Mouse (Mus musculus) gastrocnemius, adult 8-10 months (tissue): ENCODE data around the gene Hnrnpl. TPM values are rescaled to one million over a fixed set of nuclear protein-coding genes. Genes with fewer than 3 reads are reported as not detected.

Experiments
- DNase-seq, 2 experiments: peaks; one replicate each; pipeline ENCODE4 v3.0.0; 2022; ENCODE audit warnings: low spot score in 2 of 2
- total RNA-seq, 4 experiments: library from RNA; stranded (reverse); gene quantifications; 2 replicates each; pipeline ENCODE4 v1.2.4; 2022

Gene Hnrnpl
- total RNA-seq, 4 experiments from 2014 or later: 105 to 116 (median 109) TPM

DNA sequence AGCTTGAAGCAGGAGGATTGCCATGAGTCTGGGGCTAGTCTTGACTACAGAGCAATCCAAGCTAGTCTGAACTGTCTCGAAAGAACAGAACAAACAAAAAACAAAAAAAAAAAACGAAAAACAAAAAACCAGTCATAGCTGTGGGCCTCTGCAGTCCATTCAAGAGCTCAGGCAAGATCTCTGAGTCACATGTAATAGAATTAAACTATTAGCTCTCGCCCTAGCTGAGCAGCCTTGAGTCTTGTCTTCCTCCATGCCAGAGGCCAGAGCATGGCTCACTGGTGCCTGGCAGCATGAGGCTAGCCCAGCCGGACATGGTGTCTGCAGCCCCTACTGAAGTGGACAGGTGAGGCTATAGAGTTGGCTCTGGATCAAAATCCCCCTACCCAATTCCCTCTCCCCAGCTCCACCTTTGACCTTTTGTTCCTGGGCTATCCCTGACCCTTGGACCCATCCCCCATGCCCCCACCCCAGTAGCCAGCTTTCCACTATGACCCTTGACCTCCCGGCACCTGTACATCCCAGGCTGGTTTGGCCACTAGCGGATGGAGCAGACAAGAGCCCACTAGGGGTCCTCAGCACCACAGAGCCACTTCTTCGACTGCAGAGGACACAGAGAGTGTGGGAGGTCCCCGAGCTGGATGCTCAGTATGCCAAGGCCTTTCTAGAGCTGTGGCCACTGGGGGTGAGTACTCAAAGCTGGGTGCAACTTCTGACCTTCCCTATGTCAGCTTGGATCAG, 18.1 kb upstream of the Hnrnpl start:
- no peak for DNase-seq

DNA sequence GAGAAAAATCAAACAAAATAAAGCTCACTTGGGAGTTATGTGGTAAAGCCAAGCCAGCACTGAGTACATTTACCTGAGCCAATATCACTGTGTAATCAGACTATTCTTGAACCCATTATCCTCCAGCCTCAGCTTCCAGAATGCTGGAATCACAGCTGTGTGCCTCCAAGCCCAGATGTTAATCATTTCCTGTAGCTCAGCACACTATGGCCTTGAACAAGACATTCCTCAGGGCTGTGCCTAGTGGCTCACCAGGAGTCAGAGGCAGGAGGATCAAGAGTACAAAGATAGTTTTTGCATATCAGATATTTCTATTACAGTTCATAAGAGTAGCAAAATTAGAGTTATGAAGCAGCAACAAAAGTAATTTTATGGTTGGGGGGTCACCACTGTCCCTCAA, 16.6 kb upstream of the Hnrnpl start:
- no peak for DNase-seq

DNA sequence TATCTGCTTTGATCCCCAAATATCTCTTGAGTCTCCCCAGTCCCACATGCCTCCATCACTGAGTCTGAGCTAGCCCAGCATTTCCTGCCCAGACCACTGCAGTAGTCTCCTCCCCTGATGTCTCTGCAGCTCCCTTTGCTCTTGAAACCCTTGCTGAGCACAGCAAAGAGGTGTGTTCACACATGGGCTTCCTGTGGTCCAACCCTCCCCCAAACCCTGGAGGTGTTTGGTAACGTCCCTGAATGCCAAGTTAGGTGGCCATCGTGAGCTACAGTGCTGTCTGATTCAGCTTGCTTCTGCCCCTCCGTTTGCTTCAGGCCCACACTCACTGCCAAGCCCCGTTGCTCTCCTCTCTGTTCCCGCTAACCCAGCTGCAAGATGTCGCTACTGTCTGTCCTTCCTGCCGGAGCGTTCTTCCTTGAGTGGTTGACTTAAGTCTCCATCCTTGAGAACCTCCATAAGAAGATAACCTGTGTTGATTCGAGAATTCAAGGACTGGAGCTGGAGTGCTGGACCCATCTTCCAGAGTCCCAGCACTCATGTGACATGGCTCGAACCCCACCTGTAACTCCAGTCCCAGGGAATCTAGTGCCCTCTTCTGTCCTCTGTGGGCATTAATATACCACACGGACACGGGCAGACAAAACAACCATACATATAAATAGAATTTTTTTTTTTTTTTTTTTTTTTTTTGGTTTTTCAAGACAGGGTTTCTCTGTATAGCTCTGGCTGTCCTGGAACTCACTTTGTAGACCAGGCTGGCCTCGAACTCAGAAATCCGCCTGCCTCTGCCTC, 15.8 kb upstream of the Hnrnpl start:
- no peak for DNase-seq

DNA sequence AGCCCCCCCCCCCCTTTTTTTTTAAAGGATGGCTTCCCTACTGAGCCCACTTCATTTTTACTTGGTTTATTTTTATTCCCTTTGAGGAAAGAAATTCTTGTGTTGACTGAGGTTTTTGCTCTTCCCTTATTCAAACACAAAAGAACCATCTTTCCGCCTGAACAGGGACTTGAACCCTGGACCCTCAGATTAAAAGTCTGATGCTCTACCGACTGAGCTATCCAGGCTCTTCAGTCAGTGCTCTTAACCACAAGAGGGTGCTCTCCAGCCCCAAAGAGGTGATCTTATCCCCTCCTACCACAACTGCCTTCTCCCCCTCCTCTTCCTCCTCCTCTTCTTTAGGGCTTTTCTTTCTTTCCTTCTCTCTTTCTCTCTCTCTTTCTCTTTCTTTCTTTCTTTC, 14.5 kb upstream of the Hnrnpl start:
- no peak for DNase-seq

DNA sequence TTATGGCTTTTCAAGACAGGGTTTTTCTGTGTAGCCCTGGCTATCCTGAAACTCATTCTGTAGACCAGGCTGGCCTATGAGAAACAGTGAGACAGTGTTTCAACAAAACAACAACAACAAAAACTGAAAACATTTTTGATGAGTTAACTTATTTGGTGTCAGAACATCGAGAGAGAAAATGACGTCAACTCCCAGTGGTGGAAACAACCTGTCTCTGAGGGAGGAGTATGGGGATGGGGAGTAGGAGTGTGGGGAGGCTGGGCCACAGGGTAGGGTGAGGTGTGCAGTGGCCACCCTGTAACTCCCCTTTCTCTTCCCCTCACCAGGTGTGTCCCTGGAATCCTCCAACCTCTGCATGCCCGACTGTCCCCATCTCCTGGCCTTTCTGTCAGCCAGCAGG, 13.8 kb upstream of the Hnrnpl start:
- DNase-seq: no peak

DNA sequence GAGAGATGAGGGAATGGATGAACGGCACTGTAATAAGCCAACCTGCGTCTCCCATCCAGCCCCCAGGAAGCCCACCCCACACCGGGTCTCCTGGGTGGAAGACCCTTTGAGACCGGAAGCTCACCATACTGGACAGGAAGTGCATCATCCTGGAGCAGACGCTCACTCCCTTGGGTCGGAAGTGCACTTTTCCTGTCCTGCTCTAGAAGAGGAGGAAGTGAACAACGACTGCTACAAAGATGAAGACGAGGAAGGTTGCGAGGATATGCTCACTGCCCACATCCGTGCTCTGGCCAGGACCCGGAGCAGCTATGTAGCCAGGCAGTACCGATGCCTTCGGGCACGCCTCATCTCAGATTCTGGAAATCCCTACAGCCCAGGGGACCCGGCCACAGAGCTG, 12.5 kb upstream of the Hnrnpl start:
- no peak for DNase-seq

DNA sequence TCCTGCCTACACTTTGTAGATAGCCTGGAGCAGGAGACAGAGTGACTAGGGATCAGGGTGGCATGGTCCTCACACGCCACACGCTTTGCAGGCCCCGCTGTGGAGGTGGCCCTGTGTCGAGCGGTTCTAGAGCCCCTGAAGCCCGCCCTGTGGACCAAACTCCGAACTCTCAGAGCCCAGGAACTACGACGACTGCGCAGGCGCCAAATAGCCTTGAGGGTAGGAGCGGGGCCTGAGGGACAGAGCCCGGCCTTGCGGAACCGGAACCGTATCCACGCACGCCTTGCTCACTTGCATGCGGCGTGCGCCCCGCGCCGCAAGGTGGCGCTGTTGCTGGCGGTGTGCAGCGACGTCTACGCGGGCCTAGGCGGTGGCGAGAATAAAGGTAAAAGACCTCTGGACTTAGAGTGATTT, 11.8 kb upstream of the Hnrnpl start:
- DNase-seq: peak; percentile 65 to 78

DNA sequence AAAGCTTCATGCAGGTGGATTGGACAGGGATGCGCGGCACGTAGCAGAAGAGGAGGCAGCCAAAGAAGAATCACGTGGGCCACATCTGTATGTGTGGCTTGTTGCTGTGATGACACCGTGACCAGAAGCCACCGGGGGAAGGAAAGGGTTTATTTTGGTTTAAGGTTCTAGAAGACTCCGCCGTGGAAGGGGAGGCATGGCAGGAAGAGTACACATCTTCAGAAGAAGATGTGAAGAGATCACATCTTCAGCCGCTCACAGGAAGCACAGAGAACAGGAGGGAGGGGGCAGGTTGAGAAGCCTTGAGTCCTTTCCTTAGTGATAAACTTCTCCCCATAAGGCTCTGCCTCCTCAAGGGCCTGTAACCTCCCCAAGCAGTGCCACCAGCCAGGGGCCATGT, 8.3 kb upstream of the Hnrnpl start:
- no peak for DNase-seq

DNA sequence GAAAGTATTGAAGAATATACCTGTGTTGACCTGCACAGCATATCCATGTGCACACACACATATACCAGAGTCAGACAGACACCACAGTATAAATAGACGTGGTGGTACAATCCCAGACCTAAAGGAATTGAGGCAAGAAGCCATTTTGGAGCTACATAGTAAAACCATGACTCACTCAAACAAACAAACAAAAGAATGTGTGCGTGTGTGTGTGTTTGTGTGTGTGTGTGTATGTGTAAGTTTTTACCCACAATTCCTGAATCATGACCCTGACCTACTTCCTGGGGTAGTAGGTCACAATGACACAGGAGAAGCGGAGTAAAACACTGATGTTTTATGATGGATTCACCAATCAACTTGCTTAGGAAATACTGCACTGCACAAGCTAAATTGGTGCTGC, 6.9 kb upstream of the Hnrnpl start:
- no peak for DNase-seq

DNA sequence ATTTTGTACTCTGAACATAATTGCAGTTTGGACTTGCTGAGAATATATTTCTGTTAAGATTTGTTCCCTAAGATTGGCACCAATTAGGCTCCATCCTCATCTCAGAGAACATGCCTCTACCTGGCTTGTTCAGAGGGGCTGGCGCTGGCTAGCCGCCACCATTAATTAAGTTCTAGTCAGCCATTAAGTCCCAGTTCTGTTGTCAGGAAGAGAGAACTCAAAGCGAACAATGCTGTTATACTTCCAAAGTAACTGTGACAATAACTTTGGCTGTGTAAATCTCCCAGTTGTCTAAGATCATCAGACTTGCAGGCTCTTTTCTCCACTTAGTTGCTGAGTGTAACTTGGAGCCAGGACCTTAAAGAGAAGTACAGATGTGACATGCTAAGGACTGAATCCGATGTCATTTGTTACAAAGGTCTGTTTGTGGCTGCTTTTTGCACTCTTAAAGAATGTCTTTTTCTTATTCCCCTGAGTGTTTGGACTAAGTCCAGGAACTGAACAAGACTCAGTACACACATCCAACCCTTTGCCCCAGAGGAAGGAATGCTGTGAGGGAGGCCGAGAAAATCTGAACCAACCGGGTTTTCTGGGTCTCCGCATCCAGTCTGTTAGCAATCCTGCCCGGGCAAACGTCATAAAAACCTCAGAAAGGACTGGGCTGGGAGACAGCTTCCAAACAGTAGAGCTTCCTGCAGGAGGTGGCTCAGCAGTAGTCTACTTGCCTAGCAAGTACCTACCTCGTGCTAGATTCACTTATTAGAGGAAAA, 6.3 kb upstream of the Hnrnpl start:
- no peak for DNase-seq

DNA sequence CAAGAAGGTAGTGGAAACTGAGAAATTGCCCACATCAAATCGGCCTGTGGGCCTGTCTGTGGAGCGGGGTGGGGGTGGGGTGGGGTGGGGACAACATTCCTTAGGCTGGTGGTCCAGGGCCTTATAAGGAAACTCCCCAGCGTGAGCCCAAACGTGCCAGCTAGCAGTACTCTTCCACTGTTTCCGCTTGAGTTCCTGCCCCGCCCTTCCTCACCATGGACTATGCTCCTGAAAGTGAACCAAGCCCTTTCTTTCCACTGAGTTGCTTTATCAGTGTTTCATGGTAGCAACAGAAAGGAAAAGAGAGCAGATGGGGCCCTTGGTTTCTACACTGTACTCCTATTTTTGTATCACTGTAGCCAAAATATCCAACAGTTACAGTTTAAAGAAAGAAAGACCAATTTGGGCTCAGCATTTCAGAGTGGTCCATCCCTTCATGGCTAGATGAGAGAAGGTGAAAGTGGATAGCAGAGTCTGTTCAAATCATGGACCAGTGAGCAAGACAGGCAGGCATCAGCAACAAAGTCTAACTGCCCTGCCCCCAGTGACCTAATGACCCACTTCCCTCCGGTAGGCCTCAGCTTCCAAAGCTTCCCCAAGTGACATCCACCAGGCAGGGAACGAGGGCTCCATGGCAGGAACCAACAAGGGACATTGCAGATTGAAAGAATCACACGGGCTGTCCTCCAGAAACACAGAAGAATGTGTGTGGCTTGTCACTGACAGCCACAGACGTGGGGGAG, 5.3 kb upstream of the Hnrnpl start:
- no peak for DNase-seq

DNA sequence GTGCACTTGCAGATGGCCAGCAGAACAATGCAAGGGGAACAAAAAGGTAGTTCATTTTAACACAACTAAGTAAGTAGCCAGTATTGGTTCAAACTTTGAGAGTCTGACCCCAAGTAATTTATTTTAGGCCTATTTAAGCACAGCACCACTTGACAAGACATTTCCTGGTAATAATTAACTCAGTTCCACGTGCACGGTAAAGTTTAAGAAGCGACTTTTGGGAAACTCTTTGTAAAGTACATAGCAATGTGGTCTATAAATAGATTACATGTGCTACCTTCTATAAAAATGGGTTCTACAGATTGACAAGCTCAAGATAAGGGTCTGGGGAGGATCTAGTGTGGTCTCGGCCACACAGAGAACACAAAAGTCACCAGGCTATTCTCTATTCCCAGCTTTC, 4.6 kb upstream of the Hnrnpl start:
- no peak for DNase-seq

DNA sequence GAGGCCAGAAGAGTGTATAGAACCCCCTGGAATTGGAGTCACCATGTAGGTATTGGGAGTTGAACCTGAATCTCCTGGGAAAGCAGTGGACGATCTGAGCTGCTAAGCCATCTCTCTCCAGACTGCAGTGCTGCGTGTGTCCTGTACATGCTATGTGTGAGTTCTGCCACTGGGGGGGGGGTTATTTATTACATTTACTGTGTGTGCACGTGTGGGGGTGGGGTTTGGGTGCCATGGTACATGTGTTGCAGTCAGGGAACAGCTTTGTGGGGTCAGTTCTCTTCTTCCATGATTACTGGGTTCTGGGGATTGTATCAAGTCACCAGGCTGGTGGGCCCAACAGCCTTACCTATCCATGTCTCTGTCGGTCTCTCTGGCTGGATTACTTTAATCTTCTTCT, 1.5 kb upstream of the Hnrnpl start:
- DNase-seq: no peak

DNA sequence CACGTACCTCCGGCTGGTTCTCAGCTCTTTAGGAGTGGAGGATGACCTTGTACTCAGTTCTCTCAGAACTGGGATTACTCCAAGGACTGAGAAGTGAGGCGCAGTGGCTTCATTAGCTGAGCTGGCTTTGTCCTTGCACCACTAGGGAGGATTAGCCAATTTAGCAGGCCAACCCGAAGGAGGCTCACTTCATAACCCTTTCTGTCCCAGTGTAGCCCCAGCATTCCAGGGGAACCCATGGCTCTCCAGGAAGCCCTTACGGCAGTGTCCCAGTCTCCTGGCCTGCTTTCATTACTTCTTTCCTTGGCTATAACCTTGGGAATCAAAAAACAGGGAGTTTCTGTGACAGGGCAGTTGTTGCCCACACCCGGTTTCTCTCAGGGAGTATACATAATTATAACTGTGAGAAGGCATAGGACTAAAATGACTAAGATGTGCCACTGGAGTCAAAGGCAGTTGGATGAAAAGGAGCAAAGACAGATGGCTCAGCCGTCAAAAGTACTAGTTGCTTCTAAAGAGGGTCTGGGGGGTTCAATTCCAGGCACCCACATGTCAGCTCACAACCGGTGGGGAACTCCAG, 610 bp upstream of the Hnrnpl start:
- peak in 1 of 2 experiments; percentile 36 for DNase-seq

DNA sequence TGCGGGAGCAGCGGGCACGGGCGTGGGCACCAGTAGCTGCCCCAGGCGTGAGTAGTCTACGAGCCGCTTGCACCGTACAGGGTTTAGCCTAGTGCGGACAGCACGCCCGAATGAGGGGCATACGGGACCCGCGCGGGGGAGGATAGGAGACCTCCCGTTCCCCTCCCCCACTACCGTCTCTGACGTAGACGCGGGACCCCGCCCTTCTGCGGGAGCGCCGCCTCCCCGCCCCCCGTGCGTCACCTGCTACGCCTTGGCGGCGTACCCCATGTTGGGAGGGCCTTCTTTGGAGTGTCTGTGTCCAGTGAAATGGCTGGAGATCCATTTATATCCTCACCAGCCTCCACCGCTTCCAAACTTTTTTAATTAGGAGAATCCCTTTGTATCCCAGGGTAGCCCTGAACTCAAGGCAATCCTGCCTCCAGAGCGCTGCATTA, 634 bp downstream of the Hnrnpl start:
- DNase-seq: peak; percentile 94 to 95

DNA sequence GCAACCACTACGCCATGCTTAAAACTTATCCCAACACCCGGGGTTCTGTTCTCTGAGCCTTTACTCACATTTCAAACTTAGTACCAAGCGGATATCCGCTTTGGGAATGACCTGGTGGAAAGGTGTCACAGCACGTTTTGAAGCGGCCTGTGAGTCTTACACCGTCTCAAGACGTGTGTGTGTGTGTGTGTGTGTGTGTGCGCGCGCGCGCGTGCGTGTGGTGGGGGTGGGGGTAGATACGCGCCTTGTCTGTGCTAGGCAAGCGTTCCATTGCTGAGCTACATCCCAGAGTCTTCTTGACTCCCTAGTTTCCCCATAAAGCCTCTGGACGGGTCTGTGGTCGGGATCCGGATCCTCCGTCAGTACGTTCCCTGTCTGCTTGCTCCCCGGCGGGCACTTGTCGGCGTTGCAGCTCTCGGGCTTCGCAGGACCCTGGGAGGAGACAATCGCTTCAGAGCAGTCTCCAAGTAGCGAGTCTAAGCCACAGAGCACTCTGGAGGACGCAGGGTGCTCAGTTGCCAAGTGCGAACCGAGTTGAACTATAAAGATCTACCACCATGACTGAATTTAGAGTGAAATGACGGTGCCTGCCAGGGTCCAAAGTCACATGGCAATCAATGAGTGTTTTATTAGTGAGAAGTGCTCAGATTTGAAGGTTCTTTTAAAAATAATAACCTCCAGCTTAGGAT, 1.2 kb downstream of the Hnrnpl start:
- DNase-seq: peak; percentile 41 to 54

DNA sequence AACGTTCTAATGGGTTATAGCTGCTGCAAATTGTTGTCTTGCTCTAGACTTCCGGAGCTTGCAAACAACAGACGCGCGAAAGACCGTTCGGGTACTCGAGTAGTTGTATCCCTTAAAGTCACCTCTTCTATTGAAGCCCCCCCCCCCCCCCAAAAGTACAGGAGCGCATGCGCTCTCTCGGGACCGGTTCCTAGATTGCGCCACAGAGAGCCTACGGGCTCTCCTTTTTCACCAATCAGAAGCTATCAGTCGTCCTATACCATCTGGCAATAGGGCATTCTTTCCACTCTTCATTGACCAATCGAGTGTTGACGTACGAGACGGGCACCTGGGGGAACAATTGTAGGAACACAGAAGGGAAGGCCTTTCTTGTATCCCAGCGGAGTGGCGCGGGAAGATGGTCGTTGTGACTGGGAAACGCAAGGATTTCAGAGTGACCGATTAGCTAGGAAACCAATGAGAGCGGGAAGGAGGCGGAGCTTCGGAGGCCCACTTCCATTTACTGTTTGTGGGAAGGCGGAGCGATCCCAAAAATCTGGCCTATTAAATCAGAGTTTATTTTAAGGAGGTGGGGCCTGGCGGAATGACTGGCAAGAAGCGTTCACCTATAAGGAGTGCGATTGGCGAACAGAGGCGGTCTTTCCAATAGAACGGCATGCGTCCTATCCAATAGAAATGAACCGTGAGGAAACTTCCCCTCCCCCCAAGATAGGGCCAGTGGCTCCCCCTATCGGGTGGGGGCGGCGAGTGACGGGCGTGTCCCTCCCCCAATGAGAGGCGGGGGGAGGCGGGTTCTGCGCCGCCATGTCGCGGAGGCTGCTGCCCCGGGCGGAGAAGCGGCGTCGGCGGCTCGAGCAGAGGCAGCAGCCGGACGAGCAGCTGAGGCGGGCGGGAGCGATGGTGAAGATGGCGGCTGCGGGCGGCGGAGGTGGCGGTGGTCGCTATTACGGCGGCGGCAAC, 2.0 kb downstream of the Hnrnpl start:
- DNase-seq: peak; percentile 98

DNA sequence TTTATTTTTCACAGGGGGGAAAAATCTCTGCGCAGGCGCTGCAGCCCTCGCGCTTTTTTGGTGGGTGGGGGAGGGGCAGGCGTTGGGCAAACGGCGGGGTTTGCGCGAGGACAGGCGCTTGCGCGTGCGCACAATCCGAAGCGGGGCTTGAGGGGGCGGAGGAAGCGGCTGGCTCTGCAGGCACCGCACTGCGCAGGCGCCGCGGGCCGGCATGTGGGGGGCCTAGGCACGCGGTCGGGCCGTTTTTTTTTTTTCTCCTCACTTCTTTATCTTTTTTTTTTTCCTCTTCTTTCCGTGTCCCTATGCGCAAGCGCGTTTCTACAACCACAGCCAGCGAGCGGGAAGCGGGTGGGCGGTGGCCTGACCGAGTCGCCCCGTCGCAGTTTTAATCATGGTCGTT, 2.9 kb downstream of the Hnrnpl start:
- DNase-seq: peak; percentile 69 to 88

DNA sequence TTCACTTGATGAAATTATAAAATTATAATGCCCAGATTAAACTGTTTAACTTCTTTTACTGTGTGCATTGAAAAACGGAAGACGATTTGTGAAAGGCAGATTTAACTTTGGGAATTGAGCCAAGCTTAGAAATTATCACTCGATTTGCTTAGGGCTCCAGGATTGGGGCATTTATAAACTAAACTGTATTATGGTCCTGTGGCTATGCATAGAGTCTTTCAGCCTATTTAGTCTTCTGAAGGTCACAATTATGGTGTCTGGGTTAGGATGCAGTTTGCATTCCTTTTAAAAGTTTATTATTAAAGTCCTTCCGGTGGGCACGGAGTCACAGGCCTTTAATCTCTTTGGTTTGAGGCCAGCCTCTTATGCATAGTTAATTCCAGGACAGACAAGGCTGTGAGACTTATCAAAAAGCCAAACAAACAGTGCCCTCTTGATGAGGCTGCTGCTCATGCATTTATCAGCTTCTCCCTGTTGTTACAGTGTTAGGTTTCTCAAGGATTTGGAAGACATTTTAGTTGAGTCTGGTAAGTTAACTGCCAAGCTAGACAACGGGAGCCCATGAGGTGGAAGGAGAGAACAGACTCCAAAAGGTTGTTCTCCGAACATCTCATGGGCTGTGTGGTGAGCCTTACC, 3.4 kb downstream of the Hnrnpl start:
- no peak for DNase-seq
